Mouse (Mus musculus): ENCODE data around the gene Neurl4.
"Not testable (repeated sequence)": the region's sequence is repeated elsewhere in the genome, so short reads cannot be mapped to it uniquely, and the experiment has no call there.

GRCm38 (mm10) chr11:69955618-69956017 is 54.7 kb downstream of the Neurl4 start:
- TF ChIP-seq CTCF (IDR thresholded peaks at IDR 0.05; ENCODE audit: control insufficient read depth, insufficient read depth, low read length); POLR2A (IDR thresholded peaks at IDR 0.05; ENCODE audit: borderline replicate concordance, control insufficient read depth, low read depth, low read length): not testable (repeated sequence)
